Mouse (Mus musculus) gastrocnemius, adult 18-20 months (tissue): ENCODE measurements around the gene Atp2b2. TPM values are rescaled to one million over a fixed set of nuclear protein-coding genes. Genes with fewer than 3 reads are reported as not detected.

ENCODE experiments used
- DNase-seq: peaks from one replicate; pipeline ENCODE4 v3.0.0; 2021; ENCODE audit warnings: low spot score
- total RNA-seq, 2 experiments: library from RNA; stranded (reverse); gene quantifications; 2 replicates each; pipeline ENCODE4 v1.2.3; 2021

Gene Atp2b2
- total RNA-seq, 2 experiments from 2014 or later, result 0.16 to 0.31 TPM

- no peak for DNase-seq
These were observed 151.6 kb downstream of the Atp2b2 start for GRCm38 (mm10) chr6:113890858-113891213.

- DNase-seq, result no peak
These were observed 152.2 kb downstream of the Atp2b2 start for GRCm38 (mm10) chr6:113890023-113890857.

GRCm38 (mm10) chr6:113889180-113889579, 153.2 kb downstream of the Atp2b2 start:
- DNase-seq, result no peak

- DNase-seq, result no peak
These were observed 155.5 kb downstream of the Atp2b2 start for GRCm38 (mm10) chr6:113886886-113887285.

GRCm38 (mm10) chr6:113884806-113885205, 157.6 kb downstream of the Atp2b2 start:
- DNase-seq, result no peak

- no peak for DNase-seq
These were observed 159.2 kb downstream of the Atp2b2 start for GRCm38 (mm10) chr6:113883225-113883624.

GRCm38 (mm10) chr6:113882396-113882795, 160.0 kb downstream of the Atp2b2 start:
- DNase-seq, result no peak

GRCm38 (mm10) chr6:113881561-113882243, 160.7 kb downstream of the Atp2b2 start:
- peak; percentile 3 for DNase-seq

- DNase-seq, result no peak
These were observed 163.0 kb downstream of the Atp2b2 start for GRCm38 (mm10) chr6:113879366-113879765.

GRCm38 (mm10) chr6:113878510-113879128, 163.8 kb downstream of the Atp2b2 start:
- no peak for DNase-seq

- no peak for DNase-seq
These were observed 165.8 kb downstream of the Atp2b2 start for GRCm38 (mm10) chr6:113876585-113876984.

GRCm38 (mm10) chr6:113875201-113875600, 167.2 kb downstream of the Atp2b2 start:
- DNase-seq, result no peak

- DNase-seq, result no peak
These were observed 169.8 kb downstream of the Atp2b2 start for GRCm38 (mm10) chr6:113872654-113873053.

GRCm38 (mm10) chr6:113870775-113871174, 171.6 kb downstream of the Atp2b2 start:
- no peak for DNase-seq

- DNase-seq, result no peak
These were observed 173.9 kb downstream of the Atp2b2 start for GRCm38 (mm10) chr6:113868552-113868951.

- DNase-seq, result no peak
These were observed 176.7 kb downstream of the Atp2b2 start for GRCm38 (mm10) chr6:113865699-113866098.

- DNase-seq, result no peak
These were observed 177.6 kb downstream of the Atp2b2 start for GRCm38 (mm10) chr6:113864812-113865211.

- DNase-seq, result no peak
These were observed 179.5 kb downstream of the Atp2b2 start for GRCm38 (mm10) chr6:113862955-113863354.

- DNase-seq, result no peak
These were observed 180.5 kb downstream of the Atp2b2 start for GRCm38 (mm10) chr6:113861938-113862337.

- DNase-seq, result no peak
These were observed 181.0 kb downstream of the Atp2b2 start for GRCm38 (mm10) chr6:113861375-113861770.

GRCm38 (mm10) chr6:113860735-113861374, 181.6 kb downstream of the Atp2b2 start:
- DNase-seq, result peak; percentile 28
